Mouse (Mus musculus): ENCODE results near the gene Dnmbp. TPM values are rescaled to one million over a fixed set of nuclear protein-coding genes. Genes with fewer than 3 reads are reported as not detected.

The Dnmbp gene
- polyA plus RNA-seq, 1 experiment from 2014 or later: 10.8 TPM

DNA sequence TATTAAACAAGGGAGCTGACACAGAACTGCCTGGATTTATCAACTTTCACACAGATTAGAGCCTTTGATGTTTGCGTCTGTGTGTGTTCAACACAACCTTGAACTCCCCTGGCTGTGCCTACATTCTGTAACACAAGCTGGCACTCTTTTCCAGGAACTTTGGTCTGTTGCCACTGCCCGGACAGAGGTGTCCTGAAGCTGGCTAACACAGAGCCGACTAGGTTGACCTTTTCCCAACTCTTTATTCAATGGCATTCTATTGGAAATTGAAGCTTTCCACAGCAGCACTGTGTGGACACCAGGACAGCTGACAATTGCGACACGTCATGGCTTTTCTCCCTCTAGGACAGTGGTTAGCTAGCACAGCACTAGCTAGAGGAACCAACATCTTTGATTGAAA is 142.8 kb downstream of the Dnmbp start:
- H3K27ac ChIP-seq: no peak overlapping the region
- H3K9ac ChIP-seq: no peak overlapping the region
- no peaks in the 10 kb centered on the region for H3K9me3 ChIP-seq
- no peak overlapping the region for H3K4me3 ChIP-seq
- 82% methylated on average over 5 of the region's 5 CpGs for WGBS
- no peaks in the 10 kb centered on the region for H3K27me3 ChIP-seq
- no peaks in the 10 kb centered on the region for H3K4me1 ChIP-seq (replicated peaks)
- ATAC-seq (ENCODE audit: low FRiP score): no peak
- no peaks in the 10 kb centered on the region for H3K36me3 ChIP-seq
- H3K4me2 ChIP-seq: no peak overlapping the region

Other genes with a start within 250 kb of the Dnmbp start
- gene Cutc, start 187.2 kb downstream of the Dnmbp start, polyA plus RNA-seq (2015; fragmentation: Nextera tagmentation; extraction: Ambion mirVana): 8.0 and 10.0 TPM in 2 replicates
- gene Cox15, start 187.2 kb downstream of the Dnmbp start, polyA plus RNA-seq (2015; fragmentation: Nextera tagmentation; extraction: Ambion mirVana): 12.0 and 13.1 TPM in 2 replicates
- 0.06 and 0.19 TPM in 2 replicates for gene Abcc2, start 158.0 kb downstream of the Dnmbp start, polyA plus RNA-seq (2015; fragmentation: Nextera tagmentation; extraction: Ambion mirVana)
- 0.32 and 0.48 TPM in 2 replicates for gene Cpn1, start 46.4 kb upstream of the Dnmbp start, polyA plus RNA-seq (2015; fragmentation: Nextera tagmentation; extraction: Ambion mirVana)
- not detected in 2 replicates for gene Cyp2c23, start 89.0 kb upstream of the Dnmbp start, polyA plus RNA-seq (2015; fragmentation: Nextera tagmentation; extraction: Ambion mirVana)
- gene Erlin1, start 129.6 kb upstream of the Dnmbp start, polyA plus RNA-seq (2015; fragmentation: Nextera tagmentation; extraction: Ambion mirVana): 18.4 and 20.1 TPM in 2 replicates
- gene Chuk, start 167.3 kb upstream of the Dnmbp start, polyA plus RNA-seq (2015; fragmentation: Nextera tagmentation; extraction: Ambion mirVana): 65.7 and 67.5 TPM in 2 replicates
- gene Cwf19l1, start 195.7 kb upstream of the Dnmbp start, polyA plus RNA-seq (2015; fragmentation: Nextera tagmentation; extraction: Ambion mirVana): 31.4 and 32.3 TPM in 2 replicates
- gene Bloc1s2, start 206.3 kb upstream of the Dnmbp start, polyA plus RNA-seq (2015; fragmentation: Nextera tagmentation; extraction: Ambion mirVana): 167 and 169 TPM in 2 replicates